Mouse (Mus musculus) kidney, adult 2 months (tissue): Measurements from ENCODE around the gene Mmp19.

Experiments used
- CTCF ChIP-seq: fragments of 200-500 bp; conservative IDR thresholded peaks from 2 replicates; pipeline ENCODE4 v1.5.1; 2011; ENCODE audit warnings: low read depth, mild to moderate bottlenecking, control low read depth, low read length, moderate library complexity, mixed read lengths; ENCODE audit not compliant: insufficient read depth, insufficient read length
- POLR2A ChIP-seq: fragments of 200-500 bp; IDR thresholded peaks from one replicate; pipeline ENCODE4 v1.6.1; 2011; ENCODE audit warnings: low read depth, low read length, control low read depth

DNA sequence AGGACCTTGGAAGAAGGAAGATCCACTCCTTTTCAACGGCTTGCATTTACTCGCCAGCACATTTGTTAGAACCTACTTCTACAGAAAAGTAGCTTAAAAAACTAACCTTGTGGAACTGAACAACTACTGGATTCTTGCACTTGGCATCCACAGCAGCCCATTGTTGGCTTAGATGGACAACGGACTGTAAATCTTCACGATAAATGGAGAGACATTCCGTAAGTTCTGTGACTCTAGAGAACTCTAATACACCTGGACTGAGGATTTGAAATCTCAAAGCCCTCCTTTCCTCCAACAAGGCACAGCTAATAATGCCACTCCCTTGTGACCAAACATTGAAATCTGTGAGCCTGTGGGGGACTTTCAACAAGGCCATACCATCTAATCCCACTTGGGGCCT, 52.5 kb downstream of the Mmp19 start:
- no peak for TF ChIP-seq CTCF
- no peak for TF ChIP-seq POLR2A
